Mouse (Mus musculus): ENCODE data around the gene Fstl1. TPM values are rescaled to one million over a fixed set of nuclear protein-coding genes. Genes with fewer than 3 reads are reported as not detected.

Gene Fstl1
- polyA plus RNA-seq, 1 experiment from 2014 or later = 90.2 TPM

GRCm38 (mm10) chr16:37851366-37851765, 74.7 kb downstream of the Fstl1 start:
- Histone ChIP-seq H3K4me1 (ENCODE audit: control insufficient read depth, insufficient read depth, low read length) (no peaks in the 10 kb centered on the region), H3K27ac (ENCODE audit: low read depth, low read length) (no peak overlapping the region), H3K4me2 (ENCODE audit: low read length) (no peak overlapping the region), H3K4me3 (ENCODE audit: low read depth, low read length) (no peak overlapping the region), H3K27me3 (replicated peaks; ENCODE audit: control insufficient read depth, insufficient read depth, low read length) (no peaks in the 10 kb centered on the region), H3K9ac (ENCODE audit: low read length) (no peak overlapping the region), H3K36me3 (ENCODE audit: control insufficient read depth, insufficient read depth, low read length) (no peaks in the 10 kb centered on the region), H3K9me3 (replicated peaks; ENCODE audit: control insufficient read depth, low read length) (no peaks in the 10 kb centered on the region)
- WGBS = 75% methylated on average over 5 of the region's 5 CpGs
- DNase-seq (ENCODE audit: low spot score) = no peak
- no peak for ATAC-seq

- ATAC-seq (no peak), DNase-seq (ENCODE audit: low spot score) (peak; percentile 52)
- WGBS = 58% methylated on average over 9 of the region's 9 CpGs
- no peaks in the 10 kb centered on the region for H3K9me3 ChIP-seq (replicated peaks; ENCODE audit: control insufficient read depth, low read length)
- H3K4me1 ChIP-seq (ENCODE audit: control insufficient read depth, insufficient read depth, low read length) = no peaks in the 10 kb centered on the region
- H3K27me3 ChIP-seq (replicated peaks; ENCODE audit: control insufficient read depth, insufficient read depth, low read length) = no peaks in the 10 kb centered on the region
- no peak overlapping the region for H3K27ac ChIP-seq (ENCODE audit: low read depth, low read length)
- H3K4me2 ChIP-seq (ENCODE audit: low read length) = no peak overlapping the region
- no peaks in the 10 kb centered on the region for H3K36me3 ChIP-seq (ENCODE audit: control insufficient read depth, insufficient read depth, low read length)
- no peak overlapping the region for H3K9ac ChIP-seq (ENCODE audit: low read length)
- no peak overlapping the region for H3K4me3 ChIP-seq (ENCODE audit: low read depth, low read length)
Observed at GRCm38 (mm10) chr16:37853279-37853678, 76.6 kb downstream of the Fstl1 start.

- 77% methylated on average over 14 of the region's 14 CpGs for WGBS
- Histone ChIP-seq H3K9ac (ENCODE audit: low read length) (no peak overlapping the region), H3K9me3 (replicated peaks; ENCODE audit: control insufficient read depth, low read length) (no peaks in the 10 kb centered on the region), H3K4me3 (ENCODE audit: low read depth, low read length) (no peak overlapping the region), H3K4me1 (ENCODE audit: control insufficient read depth, insufficient read depth, low read length) (no peaks in the 10 kb centered on the region), H3K36me3 (ENCODE audit: control insufficient read depth, insufficient read depth, low read length) (no peaks in the 10 kb centered on the region), H3K27me3 (replicated peaks; ENCODE audit: control insufficient read depth, insufficient read depth, low read length) (no peaks in the 10 kb centered on the region), H3K4me2 (ENCODE audit: low read length) (no peak overlapping the region), H3K27ac (ENCODE audit: low read depth, low read length) (no peak overlapping the region)
- no peak for DNase-seq (ENCODE audit: low spot score)
- ATAC-seq = no peak
Observed at GRCm38 (mm10) chr16:37854054-37854453, 77.4 kb downstream of the Fstl1 start.

DNA sequence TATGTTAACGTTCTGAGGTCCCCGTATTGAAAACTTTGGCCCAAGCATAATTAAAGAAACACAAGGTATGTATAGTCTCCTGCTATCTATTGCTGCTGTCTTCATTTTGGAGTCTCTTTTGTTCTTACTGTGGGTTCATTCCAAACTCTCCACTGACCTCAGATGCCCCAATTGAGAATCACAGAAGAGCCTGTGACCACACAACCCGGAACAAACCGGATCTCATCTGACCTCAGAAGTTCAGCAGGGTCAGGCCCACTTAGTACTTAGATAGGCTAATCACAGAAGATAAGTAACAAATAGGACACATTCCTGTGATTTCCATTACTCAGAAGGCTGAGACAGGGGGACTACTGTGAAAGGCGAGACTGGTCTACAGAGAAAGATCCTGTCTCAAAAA, 77.9 kb downstream of the Fstl1 start:
- Histone ChIP-seq H3K9ac (ENCODE audit: low read length) (no peak overlapping the region), H3K9me3 (replicated peaks; ENCODE audit: control insufficient read depth, low read length) (no peaks in the 10 kb centered on the region), H3K36me3 (ENCODE audit: control insufficient read depth, insufficient read depth, low read length) (no peaks in the 10 kb centered on the region), H3K4me2 (ENCODE audit: low read length) (no peak overlapping the region), H3K4me3 (ENCODE audit: low read depth, low read length) (no peak overlapping the region), H3K27ac (ENCODE audit: low read depth, low read length) (no peak overlapping the region), H3K4me1 (ENCODE audit: control insufficient read depth, insufficient read depth, low read length) (no peaks in the 10 kb centered on the region), H3K27me3 (replicated peaks; ENCODE audit: control insufficient read depth, insufficient read depth, low read length) (no peaks in the 10 kb centered on the region)
- 87% methylated on average over 5 of the region's 5 CpGs for WGBS
- ATAC-seq = no peak
- DNase-seq (ENCODE audit: low spot score) = no peak

- H3K36me3 ChIP-seq (ENCODE audit: control insufficient read depth, insufficient read depth, low read length) = no peaks in the 10 kb centered on the region
- no peak overlapping the region for H3K27ac ChIP-seq (ENCODE audit: low read depth, low read length)
- no peak for DNase-seq (ENCODE audit: low spot score)
- WGBS = 83% methylated on average over 8 of the region's 8 CpGs
- no peak for ATAC-seq
- no peaks in the 10 kb centered on the region for H3K9me3 ChIP-seq (replicated peaks; ENCODE audit: control insufficient read depth, low read length)
- no peaks in the 10 kb centered on the region for H3K27me3 ChIP-seq (replicated peaks; ENCODE audit: control insufficient read depth, insufficient read depth, low read length)
- H3K4me1 ChIP-seq (ENCODE audit: control insufficient read depth, insufficient read depth, low read length) = no peaks in the 10 kb centered on the region
- H3K4me3 ChIP-seq (ENCODE audit: low read depth, low read length) = no peak overlapping the region
- no peak overlapping the region for H3K9ac ChIP-seq (ENCODE audit: low read length)
- H3K4me2 ChIP-seq (ENCODE audit: low read length) = no peak overlapping the region
Observed at GRCm38 (mm10) chr16:37855583-37855982, 78.9 kb downstream of the Fstl1 start.

GRCm38 (mm10) chr16:37856327-37856726, 79.7 kb downstream of the Fstl1 start:
- H3K4me2 ChIP-seq (ENCODE audit: low read length) = no peak overlapping the region
- 79% methylated on average over 3 of the region's 3 CpGs for WGBS
- no peaks in the 10 kb centered on the region for H3K4me1 ChIP-seq (ENCODE audit: control insufficient read depth, insufficient read depth, low read length)
- no peak overlapping the region for H3K9ac ChIP-seq (ENCODE audit: low read length)
- H3K36me3 ChIP-seq (ENCODE audit: control insufficient read depth, insufficient read depth, low read length) = no peaks in the 10 kb centered on the region
- ATAC-seq (no peak), DNase-seq (ENCODE audit: low spot score) (no peak)
- no peaks in the 10 kb centered on the region for H3K9me3 ChIP-seq (replicated peaks; ENCODE audit: control insufficient read depth, low read length)
- H3K27me3 ChIP-seq (replicated peaks; ENCODE audit: control insufficient read depth, insufficient read depth, low read length) = no peaks in the 10 kb centered on the region
- no peak overlapping the region for H3K4me3 ChIP-seq (ENCODE audit: low read depth, low read length)
- H3K27ac ChIP-seq (ENCODE audit: low read depth, low read length) = no peak overlapping the region

GRCm38 (mm10) chr16:37857495-37857894, 80.8 kb downstream of the Fstl1 start:
- no peak overlapping the region for H3K9ac ChIP-seq (ENCODE audit: low read length)
- H3K9me3 ChIP-seq (replicated peaks; ENCODE audit: control insufficient read depth, low read length) = no peaks in the 10 kb centered on the region
- H3K27ac ChIP-seq (ENCODE audit: low read depth, low read length) = no peak overlapping the region
- no peaks in the 10 kb centered on the region for H3K36me3 ChIP-seq (ENCODE audit: control insufficient read depth, insufficient read depth, low read length)
- H3K4me3 ChIP-seq (ENCODE audit: low read depth, low read length) = no peak overlapping the region
- H3K27me3 ChIP-seq (replicated peaks; ENCODE audit: control insufficient read depth, insufficient read depth, low read length) = no peaks in the 10 kb centered on the region
- 63% methylated on average over 8 of the region's 8 CpGs for WGBS
- no peaks in the 10 kb centered on the region for H3K4me1 ChIP-seq (ENCODE audit: control insufficient read depth, insufficient read depth, low read length)
- no peak overlapping the region for H3K4me2 ChIP-seq (ENCODE audit: low read length)
- DNase-seq (ENCODE audit: low spot score) (no peak), ATAC-seq (no peak)

DNA sequence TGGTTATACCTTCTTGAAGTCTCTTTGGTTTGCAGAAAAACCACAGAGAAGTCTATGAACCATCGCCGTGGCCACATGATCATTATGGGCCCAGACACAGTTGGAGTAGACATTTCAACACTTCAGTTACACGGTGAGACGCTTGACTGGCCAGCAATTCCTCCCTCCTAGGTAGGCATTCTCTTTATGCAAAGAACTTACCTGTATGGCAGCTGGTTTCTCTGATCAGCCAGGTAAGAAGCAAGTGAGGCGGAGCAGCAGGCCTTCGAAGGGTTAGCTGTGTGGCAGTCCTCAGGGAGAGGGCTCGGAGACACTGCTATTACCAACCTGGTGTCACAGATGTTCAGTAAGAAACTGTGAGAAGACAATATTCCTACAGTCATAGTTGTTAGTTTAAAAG, 83.5 kb downstream of the Fstl1 start:
- DNase-seq (ENCODE audit: low spot score) (no peak), ATAC-seq (no peak)
- H3K9me3 ChIP-seq (replicated peaks; ENCODE audit: control insufficient read depth, low read length) = no peaks in the 10 kb centered on the region
- no peaks in the 10 kb centered on the region for H3K36me3 ChIP-seq (ENCODE audit: control insufficient read depth, insufficient read depth, low read length)
- no peak overlapping the region for H3K4me2 ChIP-seq (ENCODE audit: low read length)
- no peaks in the 10 kb centered on the region for H3K4me1 ChIP-seq (ENCODE audit: control insufficient read depth, insufficient read depth, low read length)
- H3K9ac ChIP-seq (ENCODE audit: low read length) = no peak overlapping the region
- WGBS = 86% methylated on average over 7 of the region's 7 CpGs
- no peak overlapping the region for H3K27ac ChIP-seq (ENCODE audit: low read depth, low read length)
- H3K4me3 ChIP-seq (ENCODE audit: low read depth, low read length) = no peak overlapping the region
- H3K27me3 ChIP-seq (replicated peaks; ENCODE audit: control insufficient read depth, insufficient read depth, low read length) = no peaks in the 10 kb centered on the region

GRCm38 (mm10) chr16:37861029-37861428, 84.4 kb downstream of the Fstl1 start, which contains the start of gene Gm36028:
Gene Gm36028, minus strand, starts transcription at chr16:37861146.
- ATAC-seq = no peak
- no peak for DNase-seq (ENCODE audit: low spot score)
- H3K36me3 ChIP-seq (ENCODE audit: control insufficient read depth, insufficient read depth, low read length) = no peaks in the 10 kb centered on the region
- H3K27ac ChIP-seq (ENCODE audit: low read depth, low read length) = no peak within 1 kb of the TSS
- H3K4me1 ChIP-seq (ENCODE audit: control insufficient read depth, insufficient read depth, low read length) = no peaks in the 10 kb centered on the region
- H3K4me2 ChIP-seq (ENCODE audit: low read length) = no peak within 1 kb of the TSS
- H3K4me3 ChIP-seq (ENCODE audit: low read depth, low read length) = no peak within 1 kb of the TSS
- H3K9ac ChIP-seq (ENCODE audit: low read length) = no peak within 1 kb of the TSS
- H3K9me3 ChIP-seq (replicated peaks; ENCODE audit: control insufficient read depth, low read length) = no peaks in the 10 kb centered on the region
- no peaks in the 10 kb centered on the region for H3K27me3 ChIP-seq (replicated peaks; ENCODE audit: control insufficient read depth, insufficient read depth, low read length)
- WGBS = 90% methylated on average over 7 of the region's 7 CpGs
